Mouse (Mus musculus): ENCODE results near the gene Ddx47. TPM values are rescaled to one million over a fixed set of nuclear protein-coding genes. Genes with fewer than 3 reads are reported as not detected.

The Ddx47 gene
- 72.4 and 75.1 TPM in 2 replicates for total RNA-seq (2012; rRNA removed)

- in situ Hi-C loops (cut with MboI; ENCODE audit: low sequenced_read_pairs in 2 of 2, unreplicated experiment in 2 of 2) = no loop called here
- H3K27ac ChIP-seq (ENCODE audit: insufficient read depth, low read depth, low read length, poor library complexity, severe bottlenecking) = no peak within 1 kb of the TSS
- no peaks in the 10 kb centered on the region for H3K9me3 ChIP-seq (ENCODE audit: control insufficient read depth, insufficient read depth, low read depth, low read length)
- peak within 1 kb of the TSS; percentile 84 for H3K9ac ChIP-seq (ENCODE audit: insufficient read depth, low read depth, low read length, poor library complexity, severe bottlenecking)
- no peaks in the 10 kb centered on the region; a peak in 1 of 4 replicates for H3K4me1 ChIP-seq (ENCODE audit: control insufficient read depth in 2 of 2, insufficient read depth in 2 of 2, low read length in 2 of 2, poor library complexity in 1 of 2)
- peak within 1 kb of the TSS; percentile 79 to 94 for H3K4me3 ChIP-seq (ENCODE audit: insufficient read depth in 1 of 2, low read depth in 1 of 2, low read length in 2 of 2, poor library complexity in 1 of 2, severe bottlenecking in 1 of 2)
- no peak for TF ChIP-seq MAFK (IDR thresholded peaks at IDR 0.05; ENCODE audit: insufficient read depth, low read depth, low read length)
- peak; percentile 69; the same call in 1 of the 2 replicates for TF ChIP-seq ZNF384 (IDR thresholded peaks at IDR 0.05; ENCODE audit: low read depth, low read length)
- no peak for TF ChIP-seq CHD2 (IDR thresholded peaks at IDR 0.05; ENCODE audit: low read depth, low read length)
- 0 out of 2 replicates have a peak, but pooled peaks have one; percentile 43 for TF ChIP-seq ZC3H11A (IDR thresholded peaks at IDR 0.05; ENCODE audit: borderline replicate concordance, low read depth, low read length)
- TF ChIP-seq HCFC1 (IDR thresholded peaks at IDR 0.05; ENCODE audit: borderline replicate concordance, insufficient read depth, low read length) = peak; percentile 93
- peak; percentile 95 for DNase-seq (ENCODE audit: low read depth, low spot score)
- H3K36me3 ChIP-seq (ENCODE audit: control insufficient read depth, insufficient read depth, low read length, poor library complexity, severe bottlenecking) = peaks cover 12% of the 10 kb centered on the region
These were observed at the start of gene Ddx47 for GRCm38 (mm10) chr6:135011048-135011733. Ddx47 (plus strand) TSS chr6:135011612.

GRCm38 (mm10) chr6:134961858-134962517 is 49.4 kb upstream of the Ddx47 start:
- Histone ChIP-seq H3K27ac (ENCODE audit: insufficient read depth, low read depth, low read length, poor library complexity, severe bottlenecking) (no peak overlapping the region), H3K36me3 (ENCODE audit: control insufficient read depth, insufficient read depth, low read length, poor library complexity, severe bottlenecking) (no peaks in the 10 kb centered on the region), H3K4me1 (ENCODE audit: control insufficient read depth in 2 of 2, insufficient read depth in 2 of 2, low read length in 2 of 2, poor library complexity in 1 of 2) (0 out of 4 replicates have a peak, but pooled peaks cover 0 to 4% of the 10 kb centered on the region in 2 experiments), H3K4me3 (ENCODE audit: insufficient read depth in 1 of 2, low read depth in 1 of 2, low read length in 2 of 2, poor library complexity in 1 of 2, severe bottlenecking in 1 of 2) (no peak overlapping the region), H3K9ac (ENCODE audit: insufficient read depth, low read depth, low read length, poor library complexity, severe bottlenecking) (no peak overlapping the region), H3K9me3 (ENCODE audit: control insufficient read depth, insufficient read depth, low read depth, low read length) (no peaks in the 10 kb centered on the region)
- no peak for DNase-seq (ENCODE audit: low read depth, low spot score)
- TF ChIP-seq ZNF384 (IDR thresholded peaks at IDR 0.05; ENCODE audit: low read depth, low read length) (no peak), ZC3H11A (IDR thresholded peaks at IDR 0.05; ENCODE audit: borderline replicate concordance, low read depth, low read length) (no peak), HCFC1 (IDR thresholded peaks at IDR 0.05; ENCODE audit: borderline replicate concordance, insufficient read depth, low read length) (no peak), CHD2 (IDR thresholded peaks at IDR 0.05; ENCODE audit: low read depth, low read length) (no peak), MAFK (IDR thresholded peaks at IDR 0.05; ENCODE audit: insufficient read depth, low read depth, low read length) (no peak)
- in situ Hi-C loops (cut with MboI; ENCODE audit: low sequenced_read_pairs in 2 of 2, unreplicated experiment in 2 of 2) = no loop called here

- Histone ChIP-seq H3K4me1 (ENCODE audit: control insufficient read depth in 2 of 2, insufficient read depth in 2 of 2, low read length in 2 of 2, poor library complexity in 1 of 2) (0 out of 4 replicates have a peak, but pooled peaks cover 0 to 4% of the 10 kb centered on the region in 2 experiments), H3K27ac (ENCODE audit: insufficient read depth, low read depth, low read length, poor library complexity, severe bottlenecking) (no peak overlapping the region), H3K4me3 (ENCODE audit: insufficient read depth in 1 of 2, low read depth in 1 of 2, low read length in 2 of 2, poor library complexity in 1 of 2, severe bottlenecking in 1 of 2) (no peak overlapping the region), H3K36me3 (ENCODE audit: control insufficient read depth, insufficient read depth, low read length, poor library complexity, severe bottlenecking) (no peaks in the 10 kb centered on the region), H3K9me3 (ENCODE audit: control insufficient read depth, insufficient read depth, low read depth, low read length) (no peaks in the 10 kb centered on the region), H3K9ac (ENCODE audit: insufficient read depth, low read depth, low read length, poor library complexity, severe bottlenecking) (no peak overlapping the region)
- in situ Hi-C loops (cut with MboI; ENCODE audit: low sequenced_read_pairs in 2 of 2, unreplicated experiment in 2 of 2) = no loop called here
- TF ChIP-seq ZC3H11A (IDR thresholded peaks at IDR 0.05; ENCODE audit: borderline replicate concordance, low read depth, low read length) (no peak), CHD2 (IDR thresholded peaks at IDR 0.05; ENCODE audit: low read depth, low read length) (no peak)
- no peak for DNase-seq (ENCODE audit: low read depth, low spot score)
These were observed 48.9 kb upstream of the Ddx47 start for GRCm38 (mm10) chr6:134962518-134962893.

GRCm38 (mm10) chr6:134963910-134964309 is 47.5 kb upstream of the Ddx47 start:
- H3K9ac ChIP-seq (ENCODE audit: insufficient read depth, low read depth, low read length, poor library complexity, severe bottlenecking) = no peak overlapping the region
- no peak overlapping the region for H3K4me3 ChIP-seq (ENCODE audit: insufficient read depth in 1 of 2, low read depth in 1 of 2, low read length in 2 of 2, poor library complexity in 1 of 2, severe bottlenecking in 1 of 2)
- in situ Hi-C loops (cut with MboI; ENCODE audit: low sequenced_read_pairs in 2 of 2, unreplicated experiment in 2 of 2) = no loop called here
- no peak for TF ChIP-seq HCFC1 (IDR thresholded peaks at IDR 0.05; ENCODE audit: borderline replicate concordance, insufficient read depth, low read length)
- no peak for TF ChIP-seq CHD2 (IDR thresholded peaks at IDR 0.05; ENCODE audit: low read depth, low read length)
- no peak for TF ChIP-seq ZNF384 (IDR thresholded peaks at IDR 0.05; ENCODE audit: low read depth, low read length)
- no peak for TF ChIP-seq ZC3H11A (IDR thresholded peaks at IDR 0.05; ENCODE audit: borderline replicate concordance, low read depth, low read length)
- TF ChIP-seq MAFK (IDR thresholded peaks at IDR 0.05; ENCODE audit: insufficient read depth, low read depth, low read length) = no peak
- 0 out of 4 replicates have a peak, but pooled peaks cover 0 to 4% of the 10 kb centered on the region in 2 experiments for H3K4me1 ChIP-seq (ENCODE audit: control insufficient read depth in 2 of 2, insufficient read depth in 2 of 2, low read length in 2 of 2, poor library complexity in 1 of 2)
- no peaks in the 10 kb centered on the region for H3K36me3 ChIP-seq (ENCODE audit: control insufficient read depth, insufficient read depth, low read length, poor library complexity, severe bottlenecking)
- no peak overlapping the region for H3K27ac ChIP-seq (ENCODE audit: insufficient read depth, low read depth, low read length, poor library complexity, severe bottlenecking)
- no peaks in the 10 kb centered on the region for H3K9me3 ChIP-seq (ENCODE audit: control insufficient read depth, insufficient read depth, low read depth, low read length)
- no peak for DNase-seq (ENCODE audit: low read depth, low spot score)

Data from ES-E14 (cell line).